Mouse (Mus musculus): ENCODE results near the gene Masp2. TPM values are rescaled to one million over a fixed set of nuclear protein-coding genes. Genes with fewer than 3 reads are reported as not detected.

Gene Masp2
- total and polyA plus RNA-seq, 3 experiments: 0.11 to 0.85 (median 0.21) TPM

- Histone ChIP-seq H3K36me3 (replicated peaks in 1 of 2; ENCODE audit: control insufficient read depth in 1 of 2, insufficient read depth in 1 of 2, low read length in 1 of 2) (peaks cover 53 to 81% of the 10 kb centered on the region in 2 experiments), H3K4me2 (ENCODE audit: insufficient read depth, low read depth, poor library complexity, severe bottlenecking) (no peak overlapping the region), H3K9ac (ENCODE audit: insufficient read depth, low read depth) (no peak overlapping the region), H3K4me1 (ENCODE audit: control insufficient read depth in 1 of 2, insufficient read depth in 2 of 2) (peaks cover 15 to 37% of the 10 kb centered on the region in 2 experiments), H3K9me3 (replicated peaks; ENCODE audit: low read length) (peaks cover 40% of the 10 kb centered on the region), H3K4me3 (replicated peaks in 1 of 3; ENCODE audit: low read depth in 2 of 3, low read length in 2 of 3, poor library complexity in 1 of 3) (no peak overlapping the region), H3K27me3 (replicated peaks) (no peaks in the 10 kb centered on the region), H3K27ac (ENCODE audit: insufficient read depth, low read depth) (no peak overlapping the region), H3K79me2 (replicated peaks; ENCODE audit: control insufficient read depth, extremely low read depth, insufficient read depth, poor library complexity, severe bottlenecking) (peaks cover 23% of the 10 kb centered on the region)
- no peak for DNase-seq (ENCODE audit: extremely low read depth)
- dilution Hi-C loops (cut with MboI; ENCODE audit: extremely low pct_ligation_motif_present, extremely low pct_unique_long_range_greater_than_20kb, low sequenced_read_pairs): no loop called here
- TF ChIP-seq ZKSCAN1 (IDR thresholded peaks at IDR 0.05; ENCODE audit: borderline replicate concordance, low read depth, low read length) (no peak), CTCF (conservative IDR thresholded peaks at IDR 0.05 in 1 of 2, IDR thresholded peaks at IDR 0.05 in 1 of 2; ENCODE audit: low read depth in 2 of 2, low read length in 2 of 2) (no peak)
- in situ Hi-C loops (cut with MboI; ENCODE audit: low pct_ligation_motif_present, low pct_unique_long_range_greater_than_20kb, low sequenced_read_pairs): no loop called here
Observed at GRCm38 (mm10) chr4:148596731-148597130, 5.6 kb upstream of the Masp2 start.

GRCm38 (mm10) chr4:148598826-148599225, 3.5 kb upstream of the Masp2 start:
- Histone ChIP-seq H3K9ac (ENCODE audit: insufficient read depth, low read depth) (no peak overlapping the region), H3K79me2 (replicated peaks; ENCODE audit: control insufficient read depth, extremely low read depth, insufficient read depth, poor library complexity, severe bottlenecking) (peaks cover 3% of the 10 kb centered on the region), H3K4me2 (ENCODE audit: insufficient read depth, low read depth, poor library complexity, severe bottlenecking) (no peak overlapping the region), H3K27ac (ENCODE audit: insufficient read depth, low read depth) (no peak overlapping the region), H3K27me3 (replicated peaks) (no peaks in the 10 kb centered on the region), H3K4me3 (replicated peaks in 1 of 3; ENCODE audit: low read depth in 2 of 3, low read length in 2 of 3, poor library complexity in 1 of 3) (no peak overlapping the region), H3K9me3 (replicated peaks; ENCODE audit: low read length) (peaks cover 40% of the 10 kb centered on the region), H3K36me3 (replicated peaks in 1 of 2; ENCODE audit: control insufficient read depth in 1 of 2, insufficient read depth in 1 of 2, low read length in 1 of 2) (peaks cover 46 to 71% of the 10 kb centered on the region in 2 experiments), H3K4me1 (ENCODE audit: control insufficient read depth in 1 of 2, insufficient read depth in 2 of 2) (peaks cover 6 to 33% of the 10 kb centered on the region in 2 experiments; a peak in 3 of 4 replicates)
- TF ChIP-seq SMC3 (IDR thresholded peaks at IDR 0.05; ENCODE audit: low read depth, low read length) (no peak), UBTF (IDR thresholded peaks at IDR 0.05; ENCODE audit: low read depth, low read length) (no peak), HCFC1 (IDR thresholded peaks at IDR 0.05; ENCODE audit: low read depth, low read length) (no peak), SIN3A (IDR thresholded peaks at IDR 0.05; ENCODE audit: low read length) (no peak), KAT2A (IDR thresholded peaks at IDR 0.05; ENCODE audit: insufficient replicate concordance, low read length) (no peak), RAD21 (IDR thresholded peaks at IDR 0.05; ENCODE audit: low read depth, low read length) (no peak), MAZ (IDR thresholded peaks at IDR 0.05; ENCODE audit: low read depth, low read length) (no peak), IRF4 (IDR thresholded peaks at IDR 0.05; ENCODE audit: low read depth, low read length) (peak; percentile 25; the same call in 1 of the 2 replicates), ZKSCAN1 (IDR thresholded peaks at IDR 0.05; ENCODE audit: borderline replicate concordance, low read depth, low read length) (no peak), POLR2A (IDR thresholded peaks at IDR 0.05; ENCODE audit: low read depth, low read length) (0 out of 2 replicates have a peak, but pooled peaks have one; percentile 10), TBP (conservative IDR thresholded peaks at IDR 0.05; ENCODE audit: low read depth, low read length) (no peak), EP300 (IDR thresholded peaks at IDR 0.05; ENCODE audit: low read length) (peak; percentile 14; the same call in 1 of the 2 replicates), USF2 (conservative IDR thresholded peaks at IDR 0.05; ENCODE audit: low read depth, low read length) (no peak), MYC (IDR thresholded peaks at IDR 0.05; ENCODE audit: low read depth, low read length) (no peak), PAX5 (IDR thresholded peaks at IDR 0.05; ENCODE audit: low read length) (no peak), ZC3H11A (IDR thresholded peaks at IDR 0.05; ENCODE audit: low read depth, low read length) (no peak), BHLHE40 (IDR thresholded peaks at IDR 0.05; ENCODE audit: low read depth, low read length) (no peak), MAX (IDR thresholded peaks at IDR 0.05; ENCODE audit: low read length) (no peak)
- dilution Hi-C loops (cut with MboI; ENCODE audit: extremely low pct_ligation_motif_present, extremely low pct_unique_long_range_greater_than_20kb, low sequenced_read_pairs): no loop called here
- DNase-seq (ENCODE audit: extremely low read depth): no peak
- in situ Hi-C loops (cut with MboI; ENCODE audit: low pct_ligation_motif_present, low pct_unique_long_range_greater_than_20kb, low sequenced_read_pairs): no loop called here
